Mouse (Mus musculus) left cerebral cortex, adult 9 months (tissue): Measurements from ENCODE around the gene Tgif1.
"Not testable (repeated sequence)": the region's sequence is repeated elsewhere in the genome, so short reads cannot be mapped to it uniquely, and the experiment has no call there.

Experiments used
- DNase-seq, 2 experiments: peaks; one replicate each; pipeline ENCODE4 v3.0.0; 2022; ENCODE audit warnings: low spot score in 2 of 2

Gene Tgif1

GRCm38 (mm10) chr17:70844971-70845370 is 8.4 kb downstream of the Tgif1 start:
- DNase-seq = no peak

GRCm38 (mm10) chr17:70843252-70843651 is 10.1 kb downstream of the Tgif1 start:
- DNase-seq = no peak

- no peak for DNase-seq
These were observed 14.8 kb downstream of the Tgif1 start for GRCm38 (mm10) chr17:70838533-70838932.

- DNase-seq = no peak
These were observed 15.3 kb downstream of the Tgif1 start for GRCm38 (mm10) chr17:70838031-70838430.

GRCm38 (mm10) chr17:70837474-70837873 is 15.9 kb downstream of the Tgif1 start:
- DNase-seq = not testable (repeated sequence)

- no peak for DNase-seq
These were observed 16.5 kb downstream of the Tgif1 start for GRCm38 (mm10) chr17:70836820-70837219.

GRCm38 (mm10) chr17:70835071-70835790 is 18.1 kb downstream of the Tgif1 start:
- no peak for DNase-seq

- no peak for DNase-seq
These were observed 18.8 kb downstream of the Tgif1 start for GRCm38 (mm10) chr17:70834430-70834965.

- peak in 1 of 2 experiments; percentile 62 for DNase-seq
These were observed 20.8 kb downstream of the Tgif1 start for GRCm38 (mm10) chr17:70832544-70832943.

GRCm38 (mm10) chr17:70831591-70831990 is 21.8 kb downstream of the Tgif1 start:
- no peak for DNase-seq

- DNase-seq = no peak
These were observed 23.2 kb downstream of the Tgif1 start for GRCm38 (mm10) chr17:70829943-70830715.

- no peak for DNase-seq
These were observed 24.1 kb downstream of the Tgif1 start for GRCm38 (mm10) chr17:70829217-70829616.

GRCm38 (mm10) chr17:70828569-70828968 is 24.8 kb downstream of the Tgif1 start:
- DNase-seq = no peak

GRCm38 (mm10) chr17:70828180-70828528 is 25.2 kb downstream of the Tgif1 start:
- DNase-seq = no peak

- DNase-seq = not testable (repeated sequence)
These were observed 25.7 kb downstream of the Tgif1 start for GRCm38 (mm10) chr17:70827463-70828179.

- DNase-seq = peak; percentile 57 to 83
These were observed 27.1 kb downstream of the Tgif1 start for GRCm38 (mm10) chr17:70826227-70826626.

GRCm38 (mm10) chr17:70823083-70823482 is 30.3 kb downstream of the Tgif1 start:
- DNase-seq = no peak

GRCm38 (mm10) chr17:70817862-70818451 is 35.4 kb downstream of the Tgif1 start:
- DNase-seq = no peak

GRCm38 (mm10) chr17:70815001-70815400 is 38.3 kb downstream of the Tgif1 start:
- no peak for DNase-seq

GRCm38 (mm10) chr17:70810795-70811194 is 42.6 kb downstream of the Tgif1 start:
- no peak for DNase-seq

- DNase-seq = no peak
These were observed 43.6 kb downstream of the Tgif1 start for GRCm38 (mm10) chr17:70809776-70810175.

GRCm38 (mm10) chr17:70808837-70809236 is 44.5 kb downstream of the Tgif1 start:
- DNase-seq = no peak
